Mouse (Mus musculus): ENCODE results near the gene Ccdc85b.

Gene Ccdc85b

GRCm38 (mm10) chr19:5456241-5456921, 1.3 kb downstream of the Ccdc85b start:
- no peak for DNase-seq (ENCODE audit: low read depth, low spot score)

- no peak for DNase-seq (ENCODE audit: low read depth, low spot score)
Observed at GRCm38 (mm10) chr19:5455568-5455967, 2.1 kb downstream of the Ccdc85b start.

- DNase-seq (ENCODE audit: low read depth, low spot score): no peak
Observed at GRCm38 (mm10) chr19:5455037-5455436, 2.7 kb downstream of the Ccdc85b start.

GRCm38 (mm10) chr19:5451766-5452165, 5.9 kb downstream of the Ccdc85b start:
- DNase-seq (ENCODE audit: low read depth, low spot score): no peak

- no peak for DNase-seq (ENCODE audit: low read depth, low spot score)
Observed at GRCm38 (mm10) chr19:5449673-5450072, 8.0 kb downstream of the Ccdc85b start.

GRCm38 (mm10) chr19:5448354-5449150, 9.1 kb downstream of the Ccdc85b start:
- no peak for DNase-seq (ENCODE audit: low read depth, low spot score)

- DNase-seq (ENCODE audit: low read depth, low spot score): no peak
Observed at GRCm38 (mm10) chr19:5447515-5448353, 10.0 kb downstream of the Ccdc85b start, which contains the start of gene Fosl1. TSS of gene Fosl1 (plus strand) at chr19:5447547.

- no peak for DNase-seq (ENCODE audit: low read depth, low spot score)
Observed at GRCm38 (mm10) chr19:5445747-5446146, 11.9 kb downstream of the Ccdc85b start.

GRCm38 (mm10) chr19:5444954-5445353, 12.7 kb downstream of the Ccdc85b start:
- DNase-seq (ENCODE audit: low read depth, low spot score): no peak

- no peak for DNase-seq (ENCODE audit: low read depth, low spot score)
Observed at GRCm38 (mm10) chr19:5444371-5444908, 13.3 kb downstream of the Ccdc85b start.

- no peak for DNase-seq (ENCODE audit: low read depth, low spot score)
Observed at GRCm38 (mm10) chr19:5433951-5434350, 23.7 kb downstream of the Ccdc85b start.

GRCm38 (mm10) chr19:5432992-5433852, 24.5 kb downstream of the Ccdc85b start:
- no peak for DNase-seq (ENCODE audit: low read depth, low spot score)

GRCm38 (mm10) chr19:5431911-5432464, 25.7 kb downstream of the Ccdc85b start:
- no peak for DNase-seq (ENCODE audit: low read depth, low spot score)

GRCm38 (mm10) chr19:5430408-5430807, 27.3 kb downstream of the Ccdc85b start:
- no peak for DNase-seq (ENCODE audit: low read depth, low spot score)

GRCm38 (mm10) chr19:5429806-5430205, 27.9 kb downstream of the Ccdc85b start:
- no peak for DNase-seq (ENCODE audit: low read depth, low spot score)

GRCm38 (mm10) chr19:5429219-5429618, 28.5 kb downstream of the Ccdc85b start:
- no peak for DNase-seq (ENCODE audit: low read depth, low spot score)

GRCm38 (mm10) chr19:5428083-5428482, 29.6 kb downstream of the Ccdc85b start:
- DNase-seq (ENCODE audit: low read depth, low spot score): no peak

GRCm38 (mm10) chr19:5426640-5427290, 30.9 kb downstream of the Ccdc85b start:
- DNase-seq (ENCODE audit: low read depth, low spot score): no peak

- no peak for DNase-seq (ENCODE audit: low read depth, low spot score)
Observed at GRCm38 (mm10) chr19:5425906-5426565, 31.7 kb downstream of the Ccdc85b start.

Data from telencephalon, adult 2 months (tissue).